ENCODE assay signal across 33 mouse cellular contexts in the genomic region with DNA sequence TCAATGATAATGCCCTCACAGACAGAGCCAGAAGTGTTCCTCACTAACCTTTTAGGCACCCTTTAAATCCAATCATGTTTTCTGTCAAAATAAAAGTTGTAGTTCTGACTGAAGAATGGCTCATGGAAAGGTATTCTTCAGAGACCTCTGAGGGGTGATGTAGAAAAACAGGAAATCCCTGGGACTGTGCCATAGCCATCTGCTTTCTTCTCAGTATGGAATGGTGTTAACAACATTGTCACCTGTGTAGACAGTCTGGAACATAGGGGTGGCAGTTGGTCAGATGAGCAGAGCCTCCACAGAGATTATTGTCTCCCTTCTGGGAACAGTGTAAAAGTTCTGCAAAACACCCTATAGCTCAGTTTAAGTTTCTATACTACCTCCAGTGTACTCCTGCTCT. TPM values are rescaled to one million over a fixed set of nuclear protein-coding genes. Genes with fewer than 3 reads are reported as not detected.
"Had no signal": no experiment of that assay in that cellular context is flagged by ENCODE, and none has a peak within 500 bp of the region (broad histone marks: within the 10 kb centered on the region; RNA-seq: fewer than 3 reads in every experiment).

No protein-coding gene starts in this region.

- H3K4me3 ChIP-seq: gastrocnemius, adult 2 months; heart, embryonic 10.5 days; heart, embryonic 12.5 days; hindbrain, embryonic 10.5 days; hindbrain, embryonic 12.5 days; intestine, embryonic 15.5 days; left cerebral cortex, adult 2 months; limb, embryonic 10.5 days; limb, embryonic 12.5 days; liver, embryonic 13.5 days; liver, embryonic 15.5 days had no signal

- H3K27ac ChIP-seq: gastrocnemius, adult 2 months; heart, embryonic 10.5 days; hindbrain, embryonic 10.5 days; hindbrain, embryonic 12.5 days; hindbrain, embryonic 14.5 days; intestine, embryonic 15.5 days; left cerebral cortex, adult 2 months; limb, embryonic 10.5 days; limb, embryonic 12.5 days; liver, embryonic 13.5 days; liver, embryonic 15.5 days had no signal

- DNase-seq: gastrocnemius, adult 2 months; gastrocnemius, postnatal 10 days; gastrocnemius, postnatal 25 days; heart, adult 18-20 months; heart, postnatal 10 days; heart, postnatal 4 days; kidney, adult 18-20 months; kidney, adult 8-10 months; kidney, postnatal 10 days; kidney, postnatal 25 days; kidney, postnatal 4 days; layer of hippocampus, adult 9-11 months; liver; liver, embryonic 13.5 days; liver, postnatal 0 days had no signal

RNA-seq across cellular contexts. Expression of a gene that starts 55.9 kb away (rescaled TPM):
- total RNA-seq: gastrocnemius, adult 2 months; gastrocnemius, postnatal 10 days; gastrocnemius, postnatal 25 days; gastrocnemius, postnatal 4 days; granulocyte monocyte progenitor cell, adult 5-6 weeks; heart, adult 18-20 months; heart, adult 8-10 months; heart, postnatal 10 days; heart, postnatal 25 days; heart, postnatal 4 days; layer of hippocampus, adult 8-10 months; layer of hippocampus, postnatal 25 days; left cerebral cortex, adult 2 months; left cerebral cortex, postnatal 14 days; left cerebral cortex, postnatal 36 days had no signal
